Mouse (Mus musculus): ENCODE data around the gene Crybg2. TPM values are rescaled to one million over a fixed set of nuclear protein-coding genes. Genes with fewer than 3 reads are reported as not detected.

Gene Crybg2
- polyA plus RNA-seq, 1 experiment from 2014 or later = 3.7 TPM

DNA sequence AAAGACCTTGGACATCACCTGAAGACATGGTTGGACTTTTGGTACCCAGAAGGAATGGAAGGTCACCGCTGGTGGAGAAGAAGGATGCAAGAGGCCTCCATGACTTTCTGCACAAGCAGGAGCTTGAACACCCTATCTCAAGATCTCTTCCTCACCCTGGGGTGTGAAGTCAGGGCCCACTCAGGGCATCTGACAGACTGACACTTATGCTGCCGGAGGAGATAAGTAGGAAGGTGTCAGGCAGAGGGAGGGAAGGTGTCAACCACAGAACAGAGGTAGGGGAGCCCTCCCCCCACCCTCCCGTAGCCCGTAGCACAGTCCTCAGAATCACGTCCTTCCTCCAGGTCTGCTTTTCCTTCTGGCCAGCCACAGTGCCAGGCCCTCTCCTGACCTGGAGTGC is 13.0 kb upstream of the Crybg2 start:
- Histone ChIP-seq H3K27me3 (ENCODE audit: control insufficient read depth, insufficient read depth, low read length) (no peaks in the 10 kb centered on the region), H3K36me3 (ENCODE audit: control insufficient read depth, insufficient read depth, low read length) (no peaks in the 10 kb centered on the region), H3K4me2 (ENCODE audit: low read depth, severe bottlenecking) (no peak overlapping the region), H3K9me3 (ENCODE audit: control insufficient read depth, low read length) (no peaks in the 10 kb centered on the region; the same call in 1 of the 2 replicates), H3K4me1 (ENCODE audit: control insufficient read depth, insufficient read depth, low read length) (no peaks in the 10 kb centered on the region), H3K27ac (replicated peaks; ENCODE audit: low read depth, low read length) (no peak overlapping the region), H3K9ac (ENCODE audit: low read length) (no peak overlapping the region), H3K4me3 (ENCODE audit: low read depth, low read length) (no peak overlapping the region)
- WGBS = 42% methylated on average over 5 of the region's 5 CpGs
- DNase-seq (ENCODE audit: low spot score) (no peak), ATAC-seq (ENCODE audit: insufficient number of reproducible peaks, low FRiP score, low TSS enrichment, low read depth) (no peak)

- Histone ChIP-seq H3K4me3 (ENCODE audit: low read depth, low read length) (no peak overlapping the region), H3K9me3 (ENCODE audit: control insufficient read depth, low read length) (no peaks in the 10 kb centered on the region; the same call in 1 of the 2 replicates), H3K27me3 (ENCODE audit: control insufficient read depth, insufficient read depth, low read length) (no peaks in the 10 kb centered on the region), H3K9ac (ENCODE audit: low read length) (no peak overlapping the region), H3K27ac (replicated peaks; ENCODE audit: low read depth, low read length) (no peak overlapping the region), H3K36me3 (ENCODE audit: control insufficient read depth, insufficient read depth, low read length) (no peaks in the 10 kb centered on the region), H3K4me1 (ENCODE audit: control insufficient read depth, insufficient read depth, low read length) (no peaks in the 10 kb centered on the region), H3K4me2 (ENCODE audit: low read depth, severe bottlenecking) (no peak overlapping the region)
- WGBS = 84% methylated on average over 5 of the region's 5 CpGs
- ATAC-seq (ENCODE audit: insufficient number of reproducible peaks, low FRiP score, low TSS enrichment, low read depth) (no peak), DNase-seq (ENCODE audit: low spot score) (no peak)
Measured at GRCm38 (mm10) chr4:134051912-134052311, 8.7 kb upstream of the Crybg2 start.

DNA sequence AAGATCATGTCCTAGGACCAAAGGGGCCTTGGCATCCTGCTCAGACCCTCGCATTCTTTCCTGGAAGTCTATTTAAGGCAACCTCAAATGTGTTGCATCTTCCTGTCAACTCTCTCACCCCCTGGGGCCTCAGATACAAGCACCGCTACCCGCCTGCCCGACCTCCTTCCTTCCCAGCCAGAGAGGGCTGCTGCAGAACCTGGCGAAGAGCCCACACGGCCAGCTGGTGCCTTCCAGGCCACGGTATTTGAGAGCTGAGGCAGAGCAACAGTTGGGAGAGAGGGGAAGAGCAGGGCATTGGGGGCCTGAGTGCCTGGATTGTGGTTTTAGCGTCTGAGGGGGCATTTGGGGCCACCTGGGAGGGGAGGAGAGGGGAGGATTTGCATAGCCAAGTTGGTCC is 8.1 kb upstream of the Crybg2 start:
- H3K27ac ChIP-seq (replicated peaks; ENCODE audit: low read depth, low read length) = no peak overlapping the region
- no peak overlapping the region for H3K9ac ChIP-seq (ENCODE audit: low read length)
- DNase-seq (ENCODE audit: low spot score) (no peak), ATAC-seq (ENCODE audit: insufficient number of reproducible peaks, low FRiP score, low TSS enrichment, low read depth) (no peak)
- no peak overlapping the region for H3K4me3 ChIP-seq (ENCODE audit: low read depth, low read length)
- H3K9me3 ChIP-seq (ENCODE audit: control insufficient read depth, low read length) = no peaks in the 10 kb centered on the region; the same call in 1 of the 2 replicates
- H3K36me3 ChIP-seq (ENCODE audit: control insufficient read depth, insufficient read depth, low read length) = no peaks in the 10 kb centered on the region
- 43% methylated on average over 8 of the region's 8 CpGs for WGBS
- H3K4me2 ChIP-seq (ENCODE audit: low read depth, severe bottlenecking) = no peak overlapping the region
- H3K27me3 ChIP-seq (ENCODE audit: control insufficient read depth, insufficient read depth, low read length) = no peaks in the 10 kb centered on the region
- H3K4me1 ChIP-seq (ENCODE audit: control insufficient read depth, insufficient read depth, low read length) = no peaks in the 10 kb centered on the region

GRCm38 (mm10) chr4:134053538-134053937 is 7.1 kb upstream of the Crybg2 start, which contains the start of gene Zfp683:
Zfp683 (plus strand) TSS chr4:134053838.
- H3K9me3 ChIP-seq (ENCODE audit: control insufficient read depth, low read length) = no peaks in the 10 kb centered on the region; the same call in 1 of the 2 replicates
- H3K4me2 ChIP-seq (ENCODE audit: low read depth, severe bottlenecking) = no peak within 1 kb of the TSS
- 84% methylated on average over 3 of the region's 3 CpGs for WGBS
- H3K4me3 ChIP-seq (ENCODE audit: low read depth, low read length) = no peak within 1 kb of the TSS
- H3K27me3 ChIP-seq (ENCODE audit: control insufficient read depth, insufficient read depth, low read length) = no peaks in the 10 kb centered on the region
- no peak within 1 kb of the TSS for H3K27ac ChIP-seq (replicated peaks; ENCODE audit: low read depth, low read length)
- no peak for ATAC-seq (ENCODE audit: insufficient number of reproducible peaks, low FRiP score, low TSS enrichment, low read depth)
- H3K4me1 ChIP-seq (ENCODE audit: control insufficient read depth, insufficient read depth, low read length) = no peaks in the 10 kb centered on the region
- no peak within 1 kb of the TSS for H3K9ac ChIP-seq (ENCODE audit: low read length)
- no peak for DNase-seq (ENCODE audit: low spot score)
- H3K36me3 ChIP-seq (ENCODE audit: control insufficient read depth, insufficient read depth, low read length) = no peaks in the 10 kb centered on the region

DNA sequence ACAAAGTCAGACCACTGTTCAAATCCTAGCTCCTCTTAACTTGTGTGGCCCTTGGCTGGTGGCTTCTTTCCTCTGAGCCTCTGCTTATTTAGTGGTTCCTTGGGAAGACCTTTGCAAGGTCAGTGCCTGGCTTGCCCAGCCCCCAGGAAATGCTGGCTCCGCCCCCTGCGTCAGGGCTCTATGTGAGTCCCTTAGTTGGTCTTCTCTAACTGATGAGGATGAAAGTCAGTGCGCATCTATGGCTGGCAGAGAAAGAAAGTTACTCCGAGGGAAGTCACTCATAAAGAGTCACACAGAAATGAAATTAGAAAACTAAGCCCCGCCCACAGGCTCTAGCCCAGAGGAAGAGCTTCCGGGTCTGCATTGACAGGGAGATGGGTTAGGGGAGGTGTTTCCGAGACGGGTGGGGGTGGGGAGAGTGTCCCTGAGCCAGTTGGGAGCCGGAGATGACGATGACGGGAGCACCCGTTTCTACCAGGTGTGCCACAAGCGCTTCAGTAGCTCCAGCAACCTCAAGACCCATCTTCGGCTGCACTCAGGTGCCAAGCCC is 2.4 kb upstream of the Crybg2 start:
- DNase-seq (ENCODE audit: low spot score) = no peak
- 0 out of 2 replicates have a peak, but pooled peaks cover 3% of the 10 kb centered on the region for H3K27me3 ChIP-seq (ENCODE audit: control insufficient read depth, insufficient read depth, low read length)
- 20% methylated on average over 14 of the region's 14 CpGs for WGBS
- no peaks in the 10 kb centered on the region for H3K4me1 ChIP-seq (ENCODE audit: control insufficient read depth, insufficient read depth, low read length)
- H3K9ac ChIP-seq (ENCODE audit: low read length) = no peak overlapping the region
- no peak overlapping the region for H3K27ac ChIP-seq (replicated peaks; ENCODE audit: low read depth, low read length)
- no peaks in the 10 kb centered on the region for H3K9me3 ChIP-seq (ENCODE audit: control insufficient read depth, low read length)
- no peak for ATAC-seq (ENCODE audit: insufficient number of reproducible peaks, low FRiP score, low TSS enrichment, low read depth)
- H3K4me3 ChIP-seq (ENCODE audit: low read depth, low read length) = no peak overlapping the region
- H3K36me3 ChIP-seq (ENCODE audit: control insufficient read depth, insufficient read depth, low read length) = no peaks in the 10 kb centered on the region
- no peak overlapping the region for H3K4me2 ChIP-seq (ENCODE audit: low read depth, severe bottlenecking)

DNA sequence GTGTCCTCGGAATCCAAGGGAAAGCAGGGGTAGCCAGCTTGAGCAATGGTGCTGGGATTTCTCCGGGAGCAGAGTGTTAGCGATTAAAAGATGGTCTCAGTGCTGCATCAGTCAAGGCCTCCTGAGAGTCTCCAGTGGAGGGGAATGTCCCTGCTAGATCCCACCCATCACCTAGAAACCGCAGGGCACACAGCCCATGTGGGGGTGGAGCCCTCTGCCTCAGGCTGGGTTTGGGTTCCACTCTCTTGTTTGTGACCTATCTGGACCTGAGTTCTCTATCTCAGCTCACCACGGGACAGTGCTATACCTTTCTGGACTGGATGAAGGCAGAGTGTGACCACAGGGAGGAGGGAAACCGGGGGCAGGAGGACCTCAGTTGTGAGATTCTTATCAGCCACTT is 1.7 kb upstream of the Crybg2 start:
- no peaks in the 10 kb centered on the region for H3K36me3 ChIP-seq (ENCODE audit: control insufficient read depth, insufficient read depth, low read length)
- WGBS = 78% methylated on average over 6 of the region's 6 CpGs
- H3K4me1 ChIP-seq (ENCODE audit: control insufficient read depth, insufficient read depth, low read length) = no peaks in the 10 kb centered on the region
- DNase-seq (ENCODE audit: low spot score) = no peak
- H3K4me2 ChIP-seq (ENCODE audit: low read depth, severe bottlenecking) = no peak overlapping the region
- H3K4me3 ChIP-seq (ENCODE audit: low read depth, low read length) = no peak overlapping the region
- no peaks in the 10 kb centered on the region for H3K9me3 ChIP-seq (ENCODE audit: control insufficient read depth, low read length)
- H3K27ac ChIP-seq (replicated peaks; ENCODE audit: low read depth, low read length) = no peak overlapping the region
- 0 out of 2 replicates have a peak, but pooled peaks cover 3% of the 10 kb centered on the region for H3K27me3 ChIP-seq (ENCODE audit: control insufficient read depth, insufficient read depth, low read length)
- no peak for ATAC-seq (ENCODE audit: insufficient number of reproducible peaks, low FRiP score, low TSS enrichment, low read depth)
- no peak overlapping the region for H3K9ac ChIP-seq (ENCODE audit: low read length)

DNA sequence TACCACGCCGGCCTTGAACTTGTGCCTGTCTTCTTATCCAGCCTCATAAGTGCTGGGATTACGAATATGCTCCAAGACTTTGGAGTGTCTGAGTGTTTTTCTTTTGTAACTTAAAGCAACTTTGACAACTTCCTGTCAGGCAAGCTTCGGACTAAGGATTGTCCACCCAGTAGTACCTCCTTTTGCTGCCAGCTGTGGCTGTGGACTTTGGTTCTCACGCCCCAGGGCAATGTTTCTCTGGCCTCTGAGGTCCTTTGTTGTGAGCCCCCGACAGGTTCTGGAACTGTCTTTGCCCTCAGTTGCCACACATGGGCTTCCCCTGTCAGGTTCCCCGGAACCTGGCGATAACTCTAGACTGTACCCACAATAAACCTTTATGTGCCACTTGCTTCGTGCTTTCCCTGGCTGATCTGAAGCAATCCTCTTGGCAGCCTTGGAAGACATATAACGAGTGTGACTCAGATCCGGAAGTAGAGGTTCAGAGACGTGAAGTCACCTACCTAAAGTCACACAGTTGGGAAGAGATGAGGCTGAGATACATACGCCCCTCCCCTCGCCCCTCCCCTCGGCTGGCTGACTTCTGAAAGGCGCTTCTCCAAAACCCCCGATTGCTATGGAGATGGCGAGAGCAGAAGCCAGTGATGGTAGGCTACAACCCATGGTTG is 683 bp downstream of the Crybg2 start:
- no peak for ATAC-seq (ENCODE audit: insufficient number of reproducible peaks, low FRiP score, low TSS enrichment, low read depth)
- Histone ChIP-seq H3K9ac (ENCODE audit: low read length) (no peak overlapping the region), H3K4me2 (ENCODE audit: low read depth, severe bottlenecking) (no peak overlapping the region), H3K9me3 (ENCODE audit: control insufficient read depth, low read length) (no peaks in the 10 kb centered on the region), H3K4me1 (ENCODE audit: control insufficient read depth, insufficient read depth, low read length) (no peaks in the 10 kb centered on the region), H3K36me3 (ENCODE audit: control insufficient read depth, insufficient read depth, low read length) (no peaks in the 10 kb centered on the region), H3K27ac (replicated peaks; ENCODE audit: low read depth, low read length) (no peak overlapping the region), H3K27me3 (ENCODE audit: control insufficient read depth, insufficient read depth, low read length) (peaks cover 10% of the 10 kb centered on the region; the same call in 1 of the 2 replicates), H3K4me3 (ENCODE audit: low read depth, low read length) (no peak overlapping the region)
- WGBS = 60% methylated on average over 18 of the region's 18 CpGs
- no peak for DNase-seq (ENCODE audit: low spot score)

DNA sequence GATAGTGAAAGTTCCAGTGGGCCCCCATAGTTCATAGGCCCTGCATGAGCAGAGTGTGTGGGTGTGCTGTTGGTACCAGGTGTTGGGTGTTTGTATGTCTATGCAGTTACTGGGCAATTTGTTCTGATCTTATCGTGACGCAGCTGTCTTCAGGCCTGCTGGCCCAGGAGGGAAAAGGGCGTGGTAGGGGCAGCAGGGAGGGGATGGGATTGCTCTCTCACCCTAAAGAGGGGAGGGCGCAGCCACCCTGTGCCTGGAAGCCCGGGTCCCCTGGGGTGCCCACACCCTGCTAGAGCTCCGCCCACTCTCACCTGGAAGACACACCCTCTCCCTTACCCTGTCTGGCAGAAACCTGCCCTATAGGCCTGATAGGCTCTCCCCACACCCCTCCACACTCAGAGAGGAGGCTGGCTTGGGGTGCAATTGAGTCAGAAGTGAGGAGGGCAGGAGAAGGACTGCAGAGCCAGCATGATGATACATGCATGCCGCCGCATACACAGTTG is 1.4 kb downstream of the Crybg2 start:
- ATAC-seq (ENCODE audit: insufficient number of reproducible peaks, low FRiP score, low TSS enrichment, low read depth) (no peak), DNase-seq (ENCODE audit: low spot score) (no peak)
- H3K27ac ChIP-seq (replicated peaks; ENCODE audit: low read depth, low read length) = no peak overlapping the region
- H3K4me3 ChIP-seq (ENCODE audit: low read depth, low read length) = no peak overlapping the region
- 45% methylated on average over 8 of the region's 8 CpGs for WGBS
- no peaks in the 10 kb centered on the region for H3K36me3 ChIP-seq (ENCODE audit: control insufficient read depth, insufficient read depth, low read length)
- H3K4me2 ChIP-seq (ENCODE audit: low read depth, severe bottlenecking) = no peak overlapping the region
- no peak overlapping the region for H3K9ac ChIP-seq (ENCODE audit: low read length)
- peaks cover 10% of the 10 kb centered on the region; the same call in 1 of the 2 replicates for H3K27me3 ChIP-seq (ENCODE audit: control insufficient read depth, insufficient read depth, low read length)
- H3K9me3 ChIP-seq (ENCODE audit: control insufficient read depth, low read length) = no peaks in the 10 kb centered on the region
- no peaks in the 10 kb centered on the region for H3K4me1 ChIP-seq (ENCODE audit: control insufficient read depth, insufficient read depth, low read length)
